Mouse (Mus musculus) spleen, adult 2 months (tissue): ENCODE results near the gene Ihh.

Source experiments
- CTCF ChIP-seq: fragments of 200-500 bp; IDR thresholded peaks from 2 replicates; pipeline ENCODE4 v1.5.1; 2011; ENCODE audit warnings: mild to moderate bottlenecking, inconsistent platforms; ENCODE audit not compliant: insufficient read depth, insufficient read length, insufficient replicate concordance; ENCODE audit errors: extremely low read depth
- POLR2A ChIP-seq: fragments of 200-500 bp; IDR thresholded peaks from 2 replicates; pipeline ENCODE4 v1.6.1; 2011; ENCODE audit warnings: low read depth, low read length, inconsistent platforms

DNA sequence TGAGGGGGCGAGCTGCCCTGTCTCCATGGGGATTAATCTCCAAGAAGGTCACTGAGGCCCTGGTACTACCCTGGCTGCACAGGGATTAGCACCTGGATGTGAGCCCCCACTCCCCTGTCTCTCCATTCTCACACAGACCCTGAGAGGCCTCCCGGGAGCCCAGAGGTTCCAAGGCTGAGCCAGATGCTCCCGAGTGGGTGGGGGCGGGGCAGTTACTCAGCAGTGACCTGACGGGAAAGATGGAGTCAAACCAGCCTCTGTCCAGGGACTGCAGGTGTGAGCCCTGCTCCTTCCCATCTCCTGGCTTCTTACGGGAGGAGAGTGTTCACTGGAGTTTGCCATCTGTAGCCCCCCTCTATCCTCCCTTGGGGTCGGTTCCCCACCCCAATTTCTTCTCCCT lies 53.5 kb downstream of the Ihh start:
- TF ChIP-seq CTCF (no peak), POLR2A (no peak)
